Mouse (Mus musculus): ENCODE data around the gene Rps7. TPM values are rescaled to one million over a fixed set of nuclear protein-coding genes. Genes with fewer than 3 reads are reported as not detected.

The Rps7 gene
- polyA plus RNA-seq, 1 experiment, result 286 TPM

- Histone ChIP-seq H3K27ac (ENCODE audit: insufficient read depth, low read depth, low read length) (no peak overlapping the region), H3K4me3 (ENCODE audit: insufficient read depth, low read depth, low read length) (no peak overlapping the region), H3K27me3 (replicated peaks; ENCODE audit: control insufficient read depth, insufficient read depth, low read length) (no peaks in the 10 kb centered on the region), H3K36me3 (ENCODE audit: control insufficient read depth, insufficient read depth, low read length) (peaks cover 6% of the 10 kb centered on the region), H3K4me1 (ENCODE audit: control insufficient read depth, insufficient read depth, low read length) (no peaks in the 10 kb centered on the region)
- 48% methylated on average over 4 of the region's 4 CpGs for WGBS
- no peak for DNase-seq
- TF ChIP-seq CTCF (conservative IDR thresholded peaks at IDR 0.05; ENCODE audit: insufficient read depth, insufficient read length, low read depth, low read length), result no peak
- no peak for TF ChIP-seq POLR2A (IDR thresholded peaks at IDR 0.05; ENCODE audit: low read depth, low read length)
Observed at GRCm38 (mm10) chr12:28627092-28627491, 8.7 kb downstream of the Rps7 start.

DNA sequence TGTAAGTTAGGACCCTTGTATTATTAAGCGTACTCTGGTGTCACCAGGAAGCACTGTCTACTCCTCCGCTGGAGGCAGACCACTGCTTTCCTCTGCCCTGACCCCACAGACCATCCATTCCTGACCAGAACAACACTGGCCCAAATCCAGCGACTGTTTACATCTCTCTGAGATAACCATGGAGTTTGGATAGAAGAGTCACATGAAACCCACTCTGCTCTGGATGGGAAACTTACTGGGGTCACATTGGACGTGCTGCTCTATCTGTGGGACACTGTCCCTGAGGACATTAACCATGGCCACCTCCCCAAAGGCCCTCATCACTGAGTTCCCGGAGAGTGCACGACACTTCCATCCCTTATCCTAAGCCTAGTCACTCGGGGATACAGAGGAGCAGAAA is 10.3 kb downstream of the Rps7 start:
- DNase-seq, result no peak

DNA sequence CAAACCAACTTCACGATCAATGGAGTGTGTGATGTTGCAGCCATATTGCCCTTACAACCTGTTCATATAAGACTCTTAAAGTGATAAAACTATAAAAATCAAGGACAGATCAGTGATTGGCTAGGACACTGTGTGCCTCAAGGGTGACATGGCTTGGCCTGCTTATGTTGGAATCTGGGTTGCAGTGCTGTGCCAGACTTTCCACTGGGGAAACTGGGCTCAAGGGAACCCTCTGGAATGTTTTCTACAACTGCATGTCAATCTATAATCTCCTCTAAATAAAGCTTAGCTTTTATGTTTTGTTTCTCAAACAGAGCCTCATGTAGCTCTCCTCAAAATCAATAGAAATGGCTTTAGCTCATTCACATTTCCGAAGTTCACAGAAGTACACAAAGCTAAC is 11.5 kb downstream of the Rps7 start:
- 90% methylated on average over 2 of the region's 2 CpGs for WGBS
- Histone ChIP-seq H3K27me3 (replicated peaks; ENCODE audit: control insufficient read depth, insufficient read depth, low read length) (no peaks in the 10 kb centered on the region), H3K27ac (ENCODE audit: insufficient read depth, low read depth, low read length) (no peak overlapping the region), H3K4me1 (ENCODE audit: control insufficient read depth, insufficient read depth, low read length) (no peaks in the 10 kb centered on the region), H3K36me3 (ENCODE audit: control insufficient read depth, insufficient read depth, low read length) (no peaks in the 10 kb centered on the region), H3K4me3 (ENCODE audit: insufficient read depth, low read depth, low read length) (no peak overlapping the region)
- DNase-seq, result no peak
- TF ChIP-seq CTCF (conservative IDR thresholded peaks at IDR 0.05; ENCODE audit: insufficient read depth, insufficient read length, low read depth, low read length) (no peak), POLR2A (IDR thresholded peaks at IDR 0.05; ENCODE audit: low read depth, low read length) (no peak)

More for the DNA sequence above, 10.3 kb downstream of the Rps7 start:
- H3K36me3 ChIP-seq (ENCODE audit: control insufficient read depth, insufficient read depth, low read length), result peaks cover 2% of the 10 kb centered on the region
- no peak overlapping the region for H3K27ac ChIP-seq (ENCODE audit: insufficient read depth, low read depth, low read length)
- no peaks in the 10 kb centered on the region for H3K27me3 ChIP-seq (replicated peaks; ENCODE audit: control insufficient read depth, insufficient read depth, low read length)
- no peak overlapping the region for H3K4me3 ChIP-seq (ENCODE audit: insufficient read depth, low read depth, low read length)
- H3K4me1 ChIP-seq (ENCODE audit: control insufficient read depth, insufficient read depth, low read length), result no peaks in the 10 kb centered on the region
- TF ChIP-seq POLR2A (IDR thresholded peaks at IDR 0.05; ENCODE audit: low read depth, low read length) (no peak), CTCF (conservative IDR thresholded peaks at IDR 0.05; ENCODE audit: insufficient read depth, insufficient read length, low read depth, low read length) (no peak)
- WGBS, result 69% methylated on average over 7 of the region's 7 CpGs

GRCm38 (mm10) chr12:28623195-28623594 is 12.6 kb downstream of the Rps7 start, which contains the start of gene Colec11:
Gene Colec11 (minus strand): TSS chr12:28623377.
- Histone ChIP-seq H3K4me3 (ENCODE audit: insufficient read depth, low read depth, low read length) (no peak within 1 kb of the TSS), H3K36me3 (ENCODE audit: control insufficient read depth, insufficient read depth, low read length) (no peaks in the 10 kb centered on the region), H3K27ac (ENCODE audit: insufficient read depth, low read depth, low read length) (no peak within 1 kb of the TSS), H3K4me1 (ENCODE audit: control insufficient read depth, insufficient read depth, low read length) (no peaks in the 10 kb centered on the region), H3K27me3 (replicated peaks; ENCODE audit: control insufficient read depth, insufficient read depth, low read length) (no peaks in the 10 kb centered on the region)
- peak; percentile 9 for DNase-seq
- no peak for TF ChIP-seq CTCF (conservative IDR thresholded peaks at IDR 0.05; ENCODE audit: insufficient read depth, insufficient read length, low read depth, low read length)
- TF ChIP-seq POLR2A (IDR thresholded peaks at IDR 0.05; ENCODE audit: low read depth, low read length), result no peak
- WGBS, result 55% methylated on average over 5 of the region's 5 CpGs

GRCm38 (mm10) chr12:28622641-28623040 is 13.1 kb downstream of the Rps7 start:
- no peak overlapping the region for H3K27ac ChIP-seq (ENCODE audit: insufficient read depth, low read depth, low read length)
- no peak for DNase-seq
- no peak for TF ChIP-seq CTCF (conservative IDR thresholded peaks at IDR 0.05; ENCODE audit: insufficient read depth, insufficient read length, low read depth, low read length)
- TF ChIP-seq POLR2A (IDR thresholded peaks at IDR 0.05; ENCODE audit: low read depth, low read length), result no peak
- H3K4me1 ChIP-seq (ENCODE audit: control insufficient read depth, insufficient read depth, low read length), result no peaks in the 10 kb centered on the region
- no peaks in the 10 kb centered on the region for H3K36me3 ChIP-seq (ENCODE audit: control insufficient read depth, insufficient read depth, low read length)
- 80% methylated on average over 1 of the region's 1 CpGs for WGBS
- no peak overlapping the region for H3K4me3 ChIP-seq (ENCODE audit: insufficient read depth, low read depth, low read length)
- H3K27me3 ChIP-seq (replicated peaks; ENCODE audit: control insufficient read depth, insufficient read depth, low read length), result no peaks in the 10 kb centered on the region

DNA sequence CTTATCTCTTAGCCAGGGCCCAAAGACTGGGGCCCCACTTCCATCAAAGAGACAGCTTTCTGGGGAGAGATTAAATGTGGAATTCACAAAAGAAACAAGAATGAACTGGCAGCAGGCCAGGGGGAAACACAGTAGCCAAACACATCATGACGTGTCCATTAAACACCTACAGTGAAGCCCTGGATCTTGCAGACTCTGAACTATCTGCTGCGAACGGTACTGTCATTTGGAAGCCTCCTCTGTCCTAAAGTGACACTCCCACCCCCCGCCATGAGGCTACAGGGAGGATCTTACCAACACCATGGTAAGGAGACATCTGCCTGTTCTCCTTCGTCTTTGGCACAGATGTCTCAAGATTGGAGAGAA is 13.6 kb downstream of the Rps7 start:
- Histone ChIP-seq H3K4me3 (ENCODE audit: insufficient read depth, low read depth, low read length) (no peak overlapping the region), H3K27ac (ENCODE audit: insufficient read depth, low read depth, low read length) (no peak overlapping the region), H3K27me3 (replicated peaks; ENCODE audit: control insufficient read depth, insufficient read depth, low read length) (no peaks in the 10 kb centered on the region), H3K4me1 (ENCODE audit: control insufficient read depth, insufficient read depth, low read length) (no peaks in the 10 kb centered on the region), H3K36me3 (ENCODE audit: control insufficient read depth, insufficient read depth, low read length) (no peaks in the 10 kb centered on the region)
- TF ChIP-seq POLR2A (IDR thresholded peaks at IDR 0.05; ENCODE audit: low read depth, low read length) (no peak), CTCF (conservative IDR thresholded peaks at IDR 0.05; ENCODE audit: insufficient read depth, insufficient read length, low read depth, low read length) (no peak)
- 48% methylated on average over 5 of the region's 5 CpGs for WGBS
- DNase-seq, result no peak

GRCm38 (mm10) chr12:28621451-28622166 is 14.1 kb downstream of the Rps7 start:
- Histone ChIP-seq H3K27me3 (replicated peaks; ENCODE audit: control insufficient read depth, insufficient read depth, low read length) (no peaks in the 10 kb centered on the region), H3K4me1 (ENCODE audit: control insufficient read depth, insufficient read depth, low read length) (no peaks in the 10 kb centered on the region), H3K4me3 (ENCODE audit: insufficient read depth, low read depth, low read length) (no peak overlapping the region), H3K36me3 (ENCODE audit: control insufficient read depth, insufficient read depth, low read length) (no peaks in the 10 kb centered on the region), H3K27ac (ENCODE audit: insufficient read depth, low read depth, low read length) (no peak overlapping the region)
- DNase-seq, result no peak
- TF ChIP-seq POLR2A (IDR thresholded peaks at IDR 0.05; ENCODE audit: low read depth, low read length), result no peak
- TF ChIP-seq CTCF (conservative IDR thresholded peaks at IDR 0.05; ENCODE audit: insufficient read depth, insufficient read length, low read depth, low read length), result no peak
- 10% methylated on average over 7 of the region's 7 CpGs for WGBS

All from kidney, adult 2 months (tissue).